Mouse (Mus musculus) T-helper 1 cell (primary cell): ENCODE results near the gene Rapgef1.
"Not testable (repeated sequence)": the region's sequence is repeated elsewhere in the genome, so short reads cannot be mapped to it uniquely, and the experiment has no call there.

ENCODE experiments used
- in situ Hi-C: fragments of 300-600 bp; cut with MboI, MseI; formaldehyde crosslinking; loops from one replicate; pipeline ENCODE4 v1.15.1; 2025; ENCODE audit warnings: high pct_unique_total_duplicates

The Rapgef1 gene

GRCm38 (mm10) chr2:29733348-29733747 is 113.8 kb downstream of the Rapgef1 start:
- in situ Hi-C loops: no loop called here

- in situ Hi-C loops: no loop called here
Observed at GRCm38 (mm10) chr2:29735708-29736107, 116.2 kb downstream of the Rapgef1 start.

DNA sequence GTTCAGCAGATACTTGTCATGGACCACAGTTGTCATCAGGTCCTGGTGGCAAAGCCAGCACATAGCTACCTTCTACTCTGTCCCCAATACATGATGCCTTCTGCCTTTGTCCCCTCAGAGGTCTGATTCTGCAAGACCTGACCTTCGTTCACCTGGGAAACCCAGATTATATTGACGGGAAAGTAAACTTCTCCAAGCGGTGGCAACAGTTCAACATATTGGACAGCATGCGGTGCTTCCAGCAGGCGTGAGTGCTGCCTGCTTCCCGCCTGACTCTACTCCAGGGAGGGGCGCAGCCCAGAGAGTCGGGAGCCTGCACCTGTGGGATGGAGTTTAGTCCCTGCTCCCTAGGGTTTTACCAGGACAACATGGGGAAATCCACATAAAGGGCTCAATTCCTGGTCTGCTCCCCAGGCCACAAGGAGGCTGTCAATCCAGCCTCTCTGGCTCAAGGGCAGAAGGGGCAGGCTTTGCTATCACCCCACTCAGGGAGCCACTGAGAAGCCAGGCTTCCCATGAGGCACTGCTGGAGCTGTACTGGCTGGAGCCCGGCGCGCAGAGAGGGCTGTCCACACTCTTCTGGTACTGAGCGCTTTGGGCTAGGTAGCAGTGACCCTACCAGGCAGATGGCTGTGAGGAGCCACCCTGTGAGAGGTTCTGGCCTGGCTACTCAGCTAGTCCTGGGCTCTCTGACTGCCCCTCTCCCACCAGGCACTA is 117.8 kb downstream of the Rapgef1 start:
- in situ Hi-C loops: no loop called here

DNA sequence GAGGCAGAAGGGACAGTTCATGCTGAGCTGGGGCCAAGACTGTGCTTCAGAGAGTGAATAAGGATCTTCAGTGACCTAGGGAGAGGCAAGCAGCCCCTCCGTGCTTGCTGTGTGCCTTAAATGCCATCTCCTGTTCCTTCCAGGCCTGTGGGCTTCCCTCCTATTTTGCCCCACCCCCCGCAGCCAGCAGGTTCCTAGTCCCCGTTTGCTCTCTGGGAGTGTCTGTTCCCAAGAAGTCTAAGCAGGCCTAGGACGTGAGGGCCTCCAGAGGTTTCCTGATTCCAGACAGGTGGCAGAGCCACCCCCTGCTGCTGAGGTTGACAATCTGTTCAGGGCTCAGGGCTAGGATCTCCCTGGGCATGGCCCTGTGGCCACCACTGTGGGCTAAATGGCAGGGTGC is 119.3 kb downstream of the Rapgef1 start:
- in situ Hi-C loops: no loop called here

- in situ Hi-C loops: no loop called here
Observed at GRCm38 (mm10) chr2:29739368-29739767, 119.8 kb downstream of the Rapgef1 start.

DNA sequence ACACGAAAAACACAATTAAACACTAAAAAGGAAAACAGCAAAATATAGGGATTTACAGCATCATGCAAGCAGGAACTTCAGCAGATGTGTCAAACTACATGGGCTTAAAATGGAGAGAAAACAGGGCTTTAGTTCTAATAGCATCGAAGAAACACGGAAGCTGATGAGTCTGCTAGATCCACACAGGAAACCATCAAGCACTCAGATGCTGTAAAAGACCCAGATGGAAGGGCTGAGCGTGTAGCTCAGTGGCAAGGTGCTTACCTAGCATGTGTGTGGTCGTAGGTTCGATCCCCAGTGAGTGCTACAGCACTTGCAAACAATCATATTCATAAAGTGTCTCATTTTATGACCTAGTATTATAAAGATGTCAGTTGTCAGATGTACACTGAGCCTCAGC is 121.7 kb downstream of the Rapgef1 start:
- in situ Hi-C loops: loop anchor here (10.0 kb wide), 1 partner anchor 406 kb away; no protein-coding TSS in a partner anchor

DNA sequence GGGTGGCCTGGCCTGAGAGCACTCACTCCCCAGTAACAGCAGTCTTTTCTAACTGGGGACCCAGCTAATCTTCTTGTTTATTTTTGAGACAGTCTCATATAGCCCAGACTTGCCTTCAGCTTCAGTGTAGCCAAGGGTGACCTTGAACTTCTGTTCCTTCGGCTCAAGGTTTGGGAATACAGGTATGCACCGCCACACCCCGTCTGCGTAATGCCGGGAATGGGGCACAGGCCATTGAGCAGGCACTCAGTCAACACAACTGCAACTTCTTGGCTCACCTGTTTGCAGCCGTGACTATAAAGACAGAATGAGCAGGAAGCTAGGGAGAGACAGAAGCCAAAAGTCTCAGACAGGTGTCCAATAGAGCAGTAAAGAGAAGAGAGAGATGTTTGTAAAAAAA is 124.7 kb downstream of the Rapgef1 start:
- in situ Hi-C loops: loop anchor here (10.0 kb wide), 1 partner anchor 409 kb away; no protein-coding TSS in a partner anchor

DNA sequence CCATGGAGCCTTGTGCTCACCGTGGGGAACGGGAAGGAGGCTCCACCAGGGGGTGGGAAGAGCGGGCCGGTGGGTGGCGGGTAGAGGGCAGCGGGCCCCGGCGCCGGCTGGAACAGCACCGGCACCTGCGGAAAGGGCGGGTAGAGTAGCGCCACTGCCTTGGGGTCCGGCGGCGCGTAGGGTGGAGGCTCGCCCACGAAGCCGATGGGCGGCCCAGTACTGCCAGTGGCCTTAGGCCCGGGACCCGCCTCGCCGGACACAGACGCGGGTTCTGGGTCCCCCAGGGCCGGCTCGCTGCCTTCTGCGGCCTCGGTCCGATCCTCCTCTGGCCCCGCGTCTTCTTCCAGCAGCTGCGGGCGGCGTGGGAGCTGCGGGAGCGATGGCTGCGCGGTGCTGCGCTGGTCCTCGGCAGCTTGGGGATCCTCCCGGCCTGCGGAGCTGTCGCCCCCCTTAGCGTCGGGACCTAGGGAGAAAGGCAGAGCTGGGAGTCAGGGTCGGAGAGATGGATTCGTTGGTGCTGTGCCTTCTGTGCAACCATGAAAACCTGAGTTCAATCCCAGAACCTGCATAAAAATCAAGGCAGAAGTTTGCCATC is 127.8 kb downstream of the Rapgef1 start:
- in situ Hi-C loops: loop anchor here (10.0 kb wide), 1 partner anchor 412 kb away; no protein-coding TSS in a partner anchor

DNA sequence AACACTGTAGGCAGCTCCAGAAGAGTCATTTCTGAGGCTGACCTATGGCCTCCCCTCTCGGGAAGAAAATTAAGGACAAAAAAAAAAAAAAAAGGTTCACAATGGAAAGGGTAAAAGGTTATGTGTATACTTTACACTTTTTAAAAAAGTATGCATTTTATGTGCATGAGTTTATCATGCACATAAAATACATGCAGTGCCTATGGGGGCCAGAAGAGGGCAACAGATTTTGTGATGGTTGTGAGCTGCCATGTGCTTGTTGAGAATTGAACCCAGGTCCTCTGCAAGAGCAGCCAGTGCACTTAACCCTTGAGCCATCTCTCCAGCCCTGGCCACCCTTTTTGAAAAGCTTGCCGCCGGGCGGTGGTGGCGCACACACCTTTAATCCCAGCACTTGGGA is 128.3 kb downstream of the Rapgef1 start:
- in situ Hi-C loops: loop anchor here (10.0 kb wide), 1 partner anchor 413 kb away; no protein-coding TSS in a partner anchor

DNA sequence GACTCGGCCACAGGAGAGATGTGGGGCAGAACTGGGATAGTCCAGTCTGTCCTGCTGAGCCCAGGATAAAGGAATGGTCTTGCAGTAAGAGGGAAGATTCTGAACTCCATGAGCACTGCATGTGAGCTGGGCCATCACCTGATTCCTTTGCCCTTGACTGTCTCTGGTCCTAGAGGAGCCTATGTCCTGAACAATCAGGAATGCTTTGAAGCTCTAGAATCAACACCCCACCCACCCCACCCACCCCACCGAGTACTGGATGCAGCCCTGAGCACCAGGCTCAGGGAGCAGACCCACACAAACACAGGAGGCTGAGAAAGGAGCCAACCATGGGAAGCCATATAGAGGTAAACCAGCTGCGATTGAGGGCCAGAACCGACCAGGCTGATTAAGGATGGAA is 129.0 kb downstream of the Rapgef1 start:
- in situ Hi-C loops: loop anchor here (10.0 kb wide), 1 partner anchor 414 kb away; no protein-coding TSS in a partner anchor

DNA sequence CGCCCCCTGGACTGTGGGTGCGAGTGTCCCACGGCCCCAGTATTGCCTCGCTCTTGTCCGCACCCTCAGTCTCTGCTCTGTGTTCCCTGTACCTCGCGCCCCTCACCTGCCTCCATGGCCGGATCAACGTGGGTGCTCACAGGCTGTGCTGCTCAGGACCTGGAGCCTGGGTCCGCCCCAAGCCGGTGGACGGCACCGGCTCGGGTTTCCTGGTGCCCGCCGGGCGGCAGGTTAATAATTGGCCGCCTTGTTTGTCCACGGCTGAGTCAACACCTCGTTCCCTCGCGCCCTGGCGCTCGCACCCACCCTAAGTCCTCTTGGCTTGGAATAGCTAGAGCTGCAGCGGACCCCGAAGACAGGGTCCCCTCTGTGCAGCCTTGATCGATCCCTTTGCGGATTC is 132.0 kb downstream of the Rapgef1 start, which contains the start of gene Gm13420:
Gene Gm13420 (minus strand): TSS at position 189 of the 400 bp plus-strand sequence.
- in situ Hi-C loops: no loop called here

DNA sequence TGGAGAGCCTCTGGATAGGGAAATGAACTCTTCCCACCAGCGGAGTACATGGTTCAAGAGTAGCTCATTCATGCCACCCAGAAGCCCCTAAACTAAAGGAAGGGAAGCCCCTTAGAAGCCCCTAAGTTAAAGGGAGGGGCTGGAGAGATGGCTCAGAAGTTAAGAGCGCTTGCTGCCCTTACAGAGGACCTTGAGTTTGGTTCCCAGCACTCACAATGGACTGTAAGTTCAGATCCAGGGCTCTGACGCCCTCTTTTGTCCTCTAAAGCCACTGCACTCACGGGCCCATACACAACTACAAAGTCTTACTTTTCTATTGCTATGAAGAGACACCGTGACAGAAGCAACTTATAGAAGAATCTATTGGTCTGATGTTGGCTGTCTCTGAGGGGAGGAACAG is 132.9 kb downstream of the Rapgef1 start:
- in situ Hi-C loops: no loop called here

DNA sequence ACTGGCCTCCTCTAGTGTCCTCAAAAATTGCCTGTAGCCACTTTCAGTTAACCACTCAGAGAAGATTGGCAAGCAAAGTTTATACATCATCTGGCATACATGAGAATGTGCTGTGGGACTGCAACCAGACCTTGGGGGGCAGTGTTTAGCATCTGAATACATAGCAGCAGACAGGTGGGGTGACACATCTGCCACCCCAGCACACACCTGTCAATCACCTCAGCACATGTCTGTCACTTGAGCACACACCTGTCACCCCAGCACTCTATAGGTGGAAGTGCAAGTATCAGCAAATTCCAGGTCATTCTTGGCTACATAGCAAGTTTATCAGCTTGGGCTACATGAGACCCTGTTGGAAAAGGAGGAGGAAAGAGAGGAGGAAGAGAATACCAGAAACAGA is 136.2 kb downstream of the Rapgef1 start:
- in situ Hi-C loops: no loop called here

DNA sequence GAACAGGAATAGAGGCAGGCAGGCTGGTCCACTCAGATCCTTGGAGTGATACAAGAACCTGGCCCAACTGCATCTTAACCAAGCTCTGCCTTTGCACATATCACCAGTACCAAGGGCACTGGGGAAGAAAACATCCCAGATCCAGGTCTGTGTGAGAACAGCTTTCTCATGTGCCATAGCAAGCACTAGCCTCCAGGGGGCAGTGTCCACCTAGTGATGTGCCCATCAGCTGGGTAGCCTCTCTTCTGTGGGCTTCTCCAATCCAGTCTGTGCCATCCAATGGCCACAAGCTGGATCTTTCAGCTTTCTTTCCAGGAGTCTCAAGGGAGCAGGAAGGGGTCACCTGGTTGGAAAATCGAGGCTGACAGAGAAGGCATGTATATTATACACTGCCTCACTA is 145.3 kb downstream of the Rapgef1 start:
- in situ Hi-C loops: no loop called here

GRCm38 (mm10) chr2:29767976-29768709 is 148.6 kb downstream of the Rapgef1 start:
- in situ Hi-C loops: no loop called here

GRCm38 (mm10) chr2:29768901-29769300 is 149.4 kb downstream of the Rapgef1 start:
- in situ Hi-C loops: no loop called here

- in situ Hi-C loops: no loop called here
Observed at GRCm38 (mm10) chr2:29770162-29770561, 150.6 kb downstream of the Rapgef1 start.

- in situ Hi-C loops: no loop called here
Observed at GRCm38 (mm10) chr2:29771611-29772461, 152.3 kb downstream of the Rapgef1 start.

GRCm38 (mm10) chr2:29773323-29773722 is 153.8 kb downstream of the Rapgef1 start:
- in situ Hi-C loops: no loop called here

DNA sequence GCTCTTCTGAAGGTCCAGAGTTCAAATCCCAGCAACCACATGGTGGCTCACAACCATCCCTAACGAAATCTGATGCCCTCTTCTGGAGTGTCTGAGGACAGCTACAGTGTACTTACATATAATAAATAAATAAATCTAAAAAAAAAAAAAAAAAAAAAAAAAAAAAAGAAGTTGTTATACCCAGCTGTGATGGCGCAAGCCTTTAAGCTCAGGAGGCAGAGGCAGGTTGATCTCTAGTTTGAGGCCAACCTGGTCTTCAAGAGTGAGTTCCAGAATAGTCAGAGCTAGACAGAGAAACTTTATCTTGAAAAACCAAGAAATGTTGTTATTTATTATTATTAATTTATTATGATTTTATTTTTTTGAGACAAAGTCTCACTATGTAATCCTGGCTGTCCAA is 161.7 kb downstream of the Rapgef1 start:
- in situ Hi-C loops: not testable (repeated sequence)

- in situ Hi-C loops: no loop called here
Observed at GRCm38 (mm10) chr2:29784290-29784689, 164.8 kb downstream of the Rapgef1 start.
